Mouse (Mus musculus): ENCODE measurements around the gene Cacna2d1.

DNA sequence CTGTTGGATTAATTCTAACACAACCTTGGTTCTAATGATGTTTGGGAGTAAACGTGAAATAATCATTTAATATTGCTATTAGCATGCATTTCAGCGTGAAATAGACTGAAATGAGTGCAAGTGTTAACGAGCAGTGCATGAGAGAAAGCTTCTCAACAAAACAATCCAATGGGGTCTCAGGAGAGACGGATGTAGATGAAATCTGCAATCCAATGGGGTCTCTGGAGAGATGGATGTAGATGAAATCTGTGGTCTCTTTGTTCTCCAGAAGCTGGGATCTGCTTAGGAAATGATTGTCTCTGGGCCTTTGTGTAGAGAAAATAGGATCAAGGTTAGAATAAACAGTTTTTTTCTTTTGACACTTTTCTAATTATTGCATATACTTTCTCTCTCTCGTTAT lies 95.0 kb downstream of the Cacna2d1 start:
- TF ChIP-seq CTCF (IDR thresholded peaks at IDR 0.05; ENCODE audit: borderline replicate concordance, control insufficient read depth, extremely low read depth, insufficient read depth, low read length, poor library complexity) (no peak), POLR2A (IDR thresholded peaks at IDR 0.05; ENCODE audit: control insufficient read depth, extremely low read depth, insufficient read depth, low read length, poor library complexity) (no peak)

All from thymus, adult 2 months (tissue).